Mouse (Mus musculus) layer of hippocampus, adult 9-10 months (tissue): ENCODE data around the gene Gtpbp2.

ENCODE experiments used
- DNase-seq: peaks from one replicate; pipeline ENCODE4 v3.0.0; 2022; ENCODE audit warnings: low spot score

Gene Gtpbp2

DNA sequence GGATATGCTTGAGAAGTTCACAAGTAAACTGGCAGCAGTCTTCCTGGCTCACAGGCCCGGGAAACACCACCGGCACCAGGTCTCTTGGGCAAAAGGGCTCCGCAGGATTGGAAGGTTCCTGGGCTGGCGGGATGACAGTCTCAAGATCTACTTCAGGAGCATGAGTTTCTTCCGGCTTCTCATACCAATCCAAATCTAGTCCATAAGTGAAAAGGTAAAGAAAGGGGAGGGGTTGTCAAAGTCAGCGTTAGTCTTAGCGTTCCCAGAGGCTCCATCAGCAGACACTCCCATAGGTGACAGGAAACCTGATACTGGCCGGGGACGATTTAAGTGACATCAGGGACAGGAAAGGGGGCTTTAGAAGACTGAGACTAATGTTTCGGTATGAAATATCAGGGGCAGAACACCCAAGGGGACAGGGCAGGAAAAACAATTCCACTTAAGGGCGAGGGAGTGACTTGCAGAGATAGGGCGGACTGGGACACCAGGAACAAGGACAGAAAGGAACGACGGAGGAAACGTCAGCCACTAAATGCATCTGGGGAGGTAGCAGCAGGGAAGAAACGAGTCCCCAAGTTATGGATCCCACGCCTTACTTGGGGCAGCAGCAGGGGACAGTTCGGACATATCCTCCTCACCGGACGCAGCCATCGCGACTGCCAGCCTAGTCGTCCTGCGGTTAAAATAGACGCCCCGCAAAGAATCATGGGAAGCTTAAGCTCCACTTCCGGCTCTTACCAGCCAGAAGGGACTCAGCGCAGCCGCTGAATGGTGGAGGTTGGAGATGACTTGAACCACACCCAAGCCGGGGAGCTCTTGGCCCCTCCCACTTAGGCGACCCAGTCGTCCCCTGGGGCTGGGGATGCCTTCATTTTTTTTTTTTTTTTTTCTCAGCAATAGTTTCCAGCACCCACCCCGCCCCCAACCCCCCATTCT lies 7.7 kb upstream of the Gtpbp2 start, which contains the start of gene Mad2l1bp:
Mad2l1bp (minus strand) TSS at position 707 of the 936 bp plus-strand sequence.
- peak; percentile 60 for DNase-seq

DNA sequence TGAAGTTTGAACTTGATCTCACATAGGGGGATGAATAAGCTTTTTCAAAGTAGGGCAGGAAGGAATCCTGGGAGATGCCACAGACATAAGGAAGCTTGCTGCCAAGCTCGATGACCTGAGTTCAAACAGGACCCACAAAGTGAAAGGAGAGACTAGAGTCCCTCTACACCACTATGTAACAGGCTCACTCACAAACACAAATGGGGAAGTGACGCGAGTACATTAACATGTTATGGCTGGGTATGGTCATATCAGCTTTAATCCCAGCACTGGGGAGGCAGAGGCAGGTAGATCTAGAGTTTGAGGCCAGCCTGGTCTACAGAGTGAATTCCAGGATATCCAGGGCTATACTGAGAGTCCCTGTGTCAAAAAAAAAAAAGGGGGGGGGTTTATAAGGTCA lies 6.5 kb upstream of the Gtpbp2 start:
- no peak for DNase-seq

DNA sequence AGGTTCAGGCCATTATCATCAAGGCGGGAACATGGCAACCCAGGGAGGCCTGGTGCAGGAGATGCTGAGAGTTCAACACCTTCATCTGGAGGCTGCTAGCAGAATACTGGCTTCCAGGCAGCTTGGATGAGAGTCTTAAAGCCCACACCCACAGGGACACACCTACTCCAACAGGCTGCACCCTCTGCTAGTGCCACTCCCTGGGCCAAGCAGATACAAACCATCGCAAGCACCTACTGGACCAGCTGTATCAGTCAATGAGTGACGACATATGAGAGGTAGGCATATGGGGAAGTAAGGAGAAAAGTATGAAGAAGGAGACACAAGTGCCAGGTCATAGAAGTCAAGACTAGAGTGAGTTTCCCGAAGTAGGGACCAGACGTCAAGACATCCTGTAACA lies 4.2 kb upstream of the Gtpbp2 start:
- DNase-seq, result no peak

DNA sequence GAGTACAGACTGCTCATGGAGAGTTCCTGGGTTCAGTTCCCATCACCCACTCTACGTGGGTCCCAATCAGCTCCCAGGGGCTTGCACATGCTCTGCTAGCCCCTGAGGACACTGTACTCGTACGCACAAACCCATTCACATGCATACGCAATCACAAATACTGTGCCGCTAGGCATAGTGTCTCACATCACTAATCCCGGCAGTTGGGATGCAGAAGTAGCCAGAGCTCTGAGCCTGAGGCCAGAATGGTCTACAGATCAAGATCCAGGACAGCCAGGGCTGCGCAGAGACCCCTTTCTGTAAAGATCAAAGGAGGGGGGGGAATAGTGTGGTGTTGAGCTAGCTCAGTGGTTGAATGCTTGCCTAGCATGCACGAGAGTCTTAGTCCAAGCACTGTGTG lies 3.7 kb upstream of the Gtpbp2 start:
- DNase-seq, result no peak

DNA sequence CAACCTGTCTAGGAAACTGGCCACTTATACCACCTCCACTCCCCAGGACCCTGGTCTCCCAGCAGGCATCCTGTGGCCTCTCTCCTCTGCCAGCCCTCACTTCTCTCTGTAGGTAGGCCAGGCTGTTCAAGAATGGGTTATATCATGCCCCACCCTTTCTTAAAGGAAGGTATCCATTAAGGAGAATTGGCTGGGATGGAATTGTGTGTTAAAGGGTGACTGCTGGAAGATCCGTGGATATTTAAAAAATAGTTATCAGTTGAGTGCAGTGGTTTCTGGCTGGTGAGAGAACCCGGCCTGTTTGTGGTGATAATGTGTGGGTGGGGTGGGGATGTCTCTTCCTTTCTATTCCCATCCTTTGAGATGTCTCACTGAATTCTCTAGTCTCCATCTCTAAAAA lies 1.6 kb upstream of the Gtpbp2 start:
- DNase-seq, result no peak

DNA sequence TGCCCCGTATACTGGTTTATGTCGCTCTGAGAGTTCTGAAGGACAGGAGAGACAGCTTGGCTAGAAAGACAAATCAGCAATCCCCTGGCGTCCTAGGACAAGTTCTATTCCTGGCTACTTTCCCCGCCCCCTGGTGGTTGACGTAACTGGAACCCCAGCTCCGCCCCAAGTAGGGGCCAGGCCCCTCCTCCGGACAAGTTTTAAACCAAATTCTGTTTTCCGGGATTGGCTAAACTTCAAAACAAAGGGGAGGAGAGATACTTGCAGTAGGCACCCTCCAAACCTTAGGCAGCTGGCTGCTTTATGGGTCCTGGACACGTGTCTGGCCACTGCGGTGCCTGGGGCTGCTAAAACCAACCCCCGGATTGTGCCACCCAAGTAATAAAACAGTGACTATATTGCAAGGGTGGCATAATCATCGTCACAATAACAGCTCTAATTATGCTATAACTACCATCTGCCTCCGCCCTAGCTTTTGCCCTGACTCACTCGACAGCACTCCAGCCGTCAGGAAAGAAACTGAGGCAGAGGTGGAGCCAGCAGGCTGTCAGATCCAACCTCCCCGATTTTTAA lies 656 bp upstream of the Gtpbp2 start:
- peak; percentile 79 for DNase-seq

DNA sequence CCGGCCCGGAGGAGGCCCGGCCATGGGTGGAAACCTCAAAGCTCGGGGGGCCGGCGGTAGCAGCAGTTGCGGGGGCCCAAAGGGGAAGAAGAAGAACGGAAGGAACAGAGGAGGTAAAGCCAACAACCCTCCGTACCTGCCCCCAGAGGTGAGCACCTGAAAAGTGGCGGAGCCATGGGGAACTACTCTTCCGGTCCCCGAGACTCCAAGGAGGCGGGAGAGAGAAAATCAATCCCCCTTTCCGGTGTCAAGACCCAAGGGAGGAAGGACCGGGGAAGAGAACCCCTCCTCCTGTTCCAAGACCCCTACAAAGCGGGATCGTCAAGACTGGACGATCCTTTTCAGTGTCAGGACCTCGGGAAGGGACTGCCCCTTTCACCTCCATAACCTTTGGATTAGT lies 347 bp downstream of the Gtpbp2 start:
- DNase-seq, result no peak

DNA sequence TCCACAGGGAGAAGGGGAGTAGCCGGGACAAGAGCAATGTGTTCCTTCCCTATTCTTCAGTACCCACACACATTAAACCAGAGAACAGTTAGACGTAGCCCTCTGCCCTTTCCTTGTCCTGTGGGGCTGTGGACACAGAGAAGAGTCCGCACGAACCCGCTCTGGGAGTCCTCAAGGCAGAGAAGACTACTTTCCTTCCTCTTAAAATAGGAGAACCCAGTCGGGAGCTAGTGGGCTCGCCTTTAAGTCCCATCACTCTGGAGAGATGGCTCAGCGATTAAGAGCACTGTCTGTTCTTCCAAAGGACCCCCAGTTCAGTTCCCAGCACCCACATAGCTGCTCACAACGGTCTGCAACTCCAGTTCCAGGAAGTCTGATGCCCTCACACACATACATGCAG lies 878 bp downstream of the Gtpbp2 start:
- no peak for DNase-seq

DNA sequence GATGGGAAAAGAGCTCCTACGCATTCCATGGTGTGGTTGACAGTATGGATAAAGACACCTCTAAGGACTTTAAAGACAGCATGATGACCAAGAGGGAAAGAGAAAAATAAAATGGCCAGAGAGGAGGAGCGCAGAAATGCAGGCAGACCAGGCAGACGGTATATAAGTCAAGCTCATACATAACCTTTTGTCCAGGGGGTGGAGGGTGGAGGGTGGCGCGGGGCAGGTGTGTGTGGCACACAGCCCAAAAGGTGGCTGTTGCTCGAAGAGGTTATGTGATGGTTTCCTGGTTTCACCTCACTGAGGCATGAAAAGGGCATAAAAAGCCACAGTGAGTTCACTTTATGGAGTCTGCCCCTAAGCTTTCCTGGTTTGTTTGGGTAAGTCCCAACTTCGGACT lies 1.7 kb downstream of the Gtpbp2 start:
- no peak for DNase-seq

DNA sequence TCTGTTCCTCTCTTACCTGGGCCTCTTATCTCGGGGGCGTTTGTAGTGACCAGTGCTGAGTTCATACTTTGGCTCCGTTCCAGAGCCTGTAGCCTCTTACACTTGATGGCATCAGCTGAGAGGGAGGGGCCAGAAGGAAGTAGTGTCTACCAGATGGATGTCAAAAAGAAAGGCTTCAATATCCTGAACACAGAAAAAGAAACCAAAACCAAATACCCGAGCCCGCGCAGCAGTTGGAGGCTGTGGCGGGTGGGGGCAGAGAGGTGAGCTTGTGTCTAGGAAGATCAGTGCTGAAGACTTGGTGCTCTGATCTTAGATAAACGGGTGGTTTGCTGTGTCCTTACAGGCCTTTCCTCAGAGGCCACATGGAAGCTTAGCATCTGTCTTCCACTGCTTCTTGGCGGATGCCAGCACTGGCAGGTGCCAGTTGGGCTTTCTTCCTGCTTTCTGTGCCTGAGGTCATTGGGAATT lies 2.2 kb downstream of the Gtpbp2 start:
- no peak for DNase-seq

DNA sequence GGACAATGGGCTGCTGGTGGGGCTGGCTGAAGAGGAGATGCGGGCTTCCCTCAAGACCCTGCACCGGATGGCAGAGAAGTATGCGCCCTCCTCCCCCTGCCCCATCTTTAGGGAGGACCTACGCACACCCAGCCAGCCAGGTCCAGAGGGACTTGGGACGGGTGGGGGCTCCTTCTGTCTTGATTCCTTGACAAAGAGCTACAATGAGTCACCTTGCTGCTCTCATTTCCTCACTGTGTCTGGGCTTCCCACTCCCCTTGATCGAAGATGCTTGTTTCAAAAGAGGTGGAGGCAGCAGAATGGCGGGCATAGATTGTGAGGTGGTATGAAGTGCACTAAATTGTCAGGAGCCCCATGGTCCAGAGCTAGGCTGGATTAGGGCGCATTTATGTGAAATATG lies 3.5 kb downstream of the Gtpbp2 start:
- no peak for DNase-seq

DNA sequence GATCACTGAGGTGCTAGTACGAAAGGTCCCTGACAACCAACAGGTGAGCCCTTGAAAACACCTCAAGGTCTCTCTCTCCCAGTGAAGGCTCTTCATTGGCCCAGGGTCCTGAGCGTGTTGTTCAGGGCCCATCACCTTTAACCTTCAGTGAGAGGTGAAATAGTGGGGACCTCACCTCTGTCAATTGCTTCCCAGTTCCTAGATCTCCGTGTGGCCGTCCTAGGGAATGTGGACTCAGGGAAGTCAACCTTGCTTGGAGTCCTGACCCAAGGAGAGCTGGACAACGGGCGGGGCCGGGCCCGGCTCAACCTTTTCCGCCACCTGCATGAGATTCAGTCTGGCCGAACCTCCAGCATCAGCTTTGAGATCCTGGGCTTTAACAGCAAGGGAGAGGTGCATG lies 4.0 kb downstream of the Gtpbp2 start:
- no peak for DNase-seq

DNA sequence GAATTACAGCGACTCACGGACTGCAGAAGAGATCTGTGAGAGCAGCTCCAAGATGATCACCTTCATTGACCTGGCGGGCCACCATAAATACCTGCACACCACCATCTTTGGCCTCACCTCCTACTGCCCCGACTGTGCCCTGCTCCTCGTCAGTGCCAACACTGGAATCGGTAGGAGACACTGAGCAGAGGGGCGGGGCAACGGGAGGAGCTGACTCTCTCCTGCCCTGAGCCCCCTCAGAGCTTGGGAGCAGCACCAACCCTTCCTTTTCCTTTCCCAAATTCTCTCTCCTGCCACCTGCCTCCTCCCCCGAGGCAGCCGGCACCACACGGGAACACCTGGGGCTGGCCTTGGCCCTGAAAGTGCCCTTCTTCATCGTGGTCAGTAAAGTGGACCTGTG lies 4.6 kb downstream of the Gtpbp2 start:
- no peak for DNase-seq

DNA sequence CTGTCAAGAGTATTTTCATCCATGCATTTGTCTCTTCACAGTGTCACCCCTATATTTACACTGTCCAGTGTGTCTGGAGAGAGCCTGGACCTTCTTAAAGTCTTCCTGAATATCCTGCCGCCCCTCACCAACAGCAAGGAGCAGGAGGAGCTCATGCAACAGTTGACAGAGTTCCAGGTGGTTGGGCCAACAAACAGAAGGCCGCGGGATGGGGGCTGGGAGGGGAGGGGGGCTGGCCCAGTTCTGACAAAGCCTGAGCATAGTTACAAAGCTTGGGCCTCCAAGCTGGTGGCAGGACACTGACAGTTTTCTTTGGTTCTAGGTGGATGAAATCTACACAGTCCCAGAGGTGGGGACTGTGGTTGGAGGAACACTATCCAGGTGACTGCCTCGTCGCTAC lies 5.4 kb downstream of the Gtpbp2 start:
- no peak for DNase-seq

DNA sequence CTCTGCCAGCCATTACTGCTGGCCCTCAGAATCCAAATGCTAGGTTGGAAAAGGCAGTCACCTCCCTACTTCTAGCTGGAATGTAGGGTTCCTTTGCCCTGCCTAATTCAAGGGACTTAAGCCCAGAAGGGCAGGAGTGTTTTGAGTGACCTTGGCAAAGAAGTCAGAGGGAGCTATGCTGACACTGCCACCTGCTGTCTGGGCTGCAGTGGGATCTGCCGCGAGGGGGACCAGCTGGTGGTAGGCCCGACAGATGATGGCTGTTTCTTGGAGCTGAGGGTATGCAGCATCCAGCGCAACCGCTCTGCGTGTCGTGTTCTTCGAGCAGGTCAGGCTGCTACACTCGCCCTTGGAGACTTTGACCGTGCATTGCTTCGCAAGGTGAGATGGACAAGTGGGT lies 6.2 kb downstream of the Gtpbp2 start:
- no peak for DNase-seq

DNA sequence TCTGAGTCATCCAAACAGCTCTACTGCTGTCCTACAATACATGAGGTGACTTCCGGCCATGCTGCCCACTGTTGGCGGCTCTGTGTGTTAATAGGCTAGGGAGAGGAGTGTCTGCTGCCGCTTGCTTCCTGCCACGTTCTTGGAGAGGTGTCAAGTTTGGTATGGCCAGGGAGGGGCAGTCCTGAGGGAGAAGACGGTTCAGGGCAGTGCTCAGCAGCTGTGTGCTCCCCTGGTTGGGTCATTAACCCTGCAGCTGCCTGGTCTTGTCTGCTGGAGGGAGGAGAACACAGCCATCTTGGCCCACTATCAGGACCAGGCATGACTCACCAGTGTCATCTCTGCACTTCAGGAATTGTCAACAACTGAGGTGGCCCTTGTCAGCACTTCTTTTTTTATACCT lies 7.5 kb downstream of the Gtpbp2 start:
- no peak for DNase-seq

DNA sequence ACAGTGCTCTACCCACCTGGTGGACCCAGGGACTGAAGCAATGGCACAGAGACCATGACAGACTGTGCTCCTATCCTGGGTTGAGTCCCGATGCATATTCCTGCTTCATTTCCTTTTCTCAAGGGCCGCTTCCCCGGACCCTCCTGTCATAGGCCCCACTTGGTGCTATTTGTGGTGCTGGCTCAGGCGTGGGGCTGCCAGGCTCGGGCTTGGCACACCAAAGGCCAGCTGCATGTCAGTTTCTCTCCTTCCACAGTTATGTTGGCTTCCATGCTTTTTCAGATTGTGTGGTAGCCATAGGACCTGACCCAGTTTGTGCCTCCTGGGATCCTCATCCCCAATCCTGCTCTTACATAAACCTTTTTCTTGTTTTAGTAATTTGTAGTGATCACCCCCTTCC lies 7.9 kb downstream of the Gtpbp2 start:
- no peak for DNase-seq

DNA sequence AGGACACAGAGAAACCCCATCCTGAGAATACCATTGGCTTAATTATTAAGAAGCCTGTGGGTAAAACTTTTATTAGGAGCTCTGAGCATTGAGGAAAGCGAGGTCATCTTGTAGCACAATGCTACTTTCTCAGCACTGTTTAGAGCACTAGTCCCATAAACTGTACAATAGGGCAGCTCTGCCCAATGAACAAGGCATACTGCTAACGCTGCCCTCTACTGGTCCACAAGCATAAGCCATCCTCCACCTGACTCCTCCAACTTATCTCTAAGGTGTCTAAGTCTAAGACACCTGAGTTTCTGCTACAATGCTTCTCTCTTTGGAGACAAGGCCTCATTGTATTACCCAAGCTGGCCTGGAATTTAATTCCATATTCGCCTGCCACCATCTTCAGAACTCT lies 9.7 kb downstream of the Gtpbp2 start:
- no peak for DNase-seq

DNA sequence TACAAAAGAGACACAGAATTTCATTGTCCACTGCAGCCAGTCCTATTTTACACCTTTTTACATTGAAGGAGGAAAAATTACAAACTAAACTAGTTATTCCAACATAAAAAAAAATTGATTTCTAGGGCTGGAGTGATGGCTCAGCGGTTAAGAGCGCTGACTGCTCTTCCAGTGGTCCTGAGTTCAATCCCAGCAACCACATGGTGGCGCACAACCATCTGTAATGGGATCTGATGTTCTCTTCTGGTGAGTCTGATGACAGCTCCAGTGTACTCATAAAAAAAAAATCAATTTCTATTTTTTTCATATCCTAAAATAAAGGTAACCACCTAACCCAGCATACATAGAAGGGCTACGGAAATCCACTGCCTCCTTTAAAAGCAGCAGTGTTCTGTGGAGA lies 21.4 kb downstream of the Gtpbp2 start:
- no peak for DNase-seq

DNA sequence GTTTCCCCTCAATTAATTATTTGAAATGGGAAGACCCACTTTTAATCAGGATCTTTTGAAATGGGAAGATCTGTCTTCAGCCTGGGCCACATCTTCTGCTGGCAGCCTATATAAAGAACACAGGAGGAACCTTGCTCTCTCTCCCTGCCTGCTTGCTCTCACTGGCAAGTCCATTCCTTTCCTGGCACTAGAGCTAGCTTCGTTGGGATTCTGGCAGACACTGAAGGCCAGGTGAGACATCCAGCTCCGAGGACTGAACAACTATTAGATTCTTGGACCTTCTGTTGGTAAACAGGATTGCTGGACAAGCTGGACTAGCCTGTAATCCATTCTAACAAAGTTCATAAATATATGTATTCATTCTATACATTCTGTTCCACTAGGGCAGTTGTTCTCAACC lies 28.0 kb downstream of the Gtpbp2 start:
- no peak for DNase-seq

DNA sequence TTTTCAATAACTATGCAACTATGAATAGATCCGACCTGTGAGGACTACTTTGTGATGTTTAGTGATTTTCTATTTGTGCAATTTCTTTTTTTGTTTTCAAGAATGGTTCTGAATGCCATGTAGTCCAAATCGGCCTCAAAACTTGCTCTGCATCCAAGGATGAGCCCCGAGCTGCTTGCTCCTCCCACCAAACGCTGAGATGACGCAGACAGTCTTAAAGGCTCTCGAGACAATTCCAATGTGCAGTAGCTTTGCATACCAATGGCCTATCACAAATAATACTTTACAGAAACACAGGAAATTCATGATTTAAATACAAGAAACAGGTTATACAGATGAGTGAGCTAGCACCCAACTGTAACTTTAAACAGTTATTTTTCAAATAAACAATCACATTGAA lies 40.3 kb downstream of the Gtpbp2 start:
- no peak for DNase-seq

DNA sequence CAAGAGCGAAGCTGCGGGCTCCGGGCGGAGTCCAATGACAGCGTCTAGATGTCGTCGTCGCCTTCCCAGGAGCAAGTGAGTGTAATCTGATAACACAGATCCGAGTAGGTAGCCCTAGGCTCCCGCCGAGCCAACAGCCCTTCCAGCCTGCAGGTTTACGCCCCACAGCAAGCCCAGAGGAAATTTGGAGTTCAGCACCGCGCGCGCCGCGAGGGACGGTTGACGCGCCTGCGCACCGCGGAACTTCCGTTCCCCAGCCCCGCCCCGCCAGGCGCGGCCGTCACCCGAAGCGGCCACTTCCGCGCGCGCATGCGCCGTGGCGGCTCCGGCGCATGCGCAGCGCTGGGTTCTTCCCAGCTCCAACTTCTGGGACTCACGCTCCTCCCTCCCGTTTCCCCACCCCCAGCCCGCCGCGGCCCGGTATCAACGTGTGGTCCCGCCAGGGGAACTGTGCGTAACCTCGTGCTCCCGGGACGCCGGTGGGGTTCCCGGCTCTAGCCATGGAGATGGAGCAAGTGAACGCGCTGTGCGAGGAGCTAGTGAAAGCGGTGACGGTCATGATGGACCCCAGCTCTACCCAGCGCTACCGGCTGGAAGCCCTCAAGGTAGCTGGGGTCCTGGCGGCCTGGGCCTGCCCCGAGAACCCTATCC lies 41.7 kb downstream of the Gtpbp2 start, which contains the start of the genes Polh and Xpo5:
Polh (minus strand) TSS at position 225 of the 651 bp plus-strand sequence.
Xpo5 (plus strand) TSS at position 362 of the 651 bp plus-strand sequence.
- DNase-seq, result peak; percentile 59

DNA sequence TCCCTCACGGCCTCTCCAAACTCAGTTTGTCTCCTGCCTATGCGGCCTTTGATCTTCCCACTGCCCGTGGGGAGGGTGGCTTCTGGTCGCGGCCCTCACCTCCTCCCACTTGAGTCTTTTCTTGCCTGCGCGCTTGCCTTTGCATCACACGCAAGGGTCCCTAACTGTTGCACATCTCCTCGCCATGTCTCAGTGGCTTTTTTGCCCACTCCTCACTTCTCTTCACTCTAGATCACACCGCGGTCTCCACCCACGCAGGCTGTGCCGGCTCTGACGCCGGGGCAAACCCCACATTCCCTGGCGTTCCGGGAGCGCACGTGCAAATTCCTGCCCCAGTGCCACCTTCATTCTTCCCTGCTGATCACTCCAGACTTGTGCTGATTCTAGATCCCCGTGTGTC lies 42.2 kb downstream of the Gtpbp2 start:
- DNase-seq, result no peak
